In genomic region chr13:71121484-71121883, GRCm38 (mm10) we compare ENCODE assay signal across 10 mouse cellular contexts.
DNase-seq lines count a peak whose midpoint lies in the region; ATAC-seq lines count a peak whose summit lies in the region.
"Had no signal": no experiment of that assay in that cellular context is flagged by ENCODE, and none has a peak within 500 bp of the region (broad histone marks: within the 10 kb centered on the region; RNA-seq: fewer than 3 reads in every experiment).

No protein-coding gene starts in this region.

- DNase-seq in heart, postnatal 14 days, result peak; percentile 10 to 34
- DNase-seq in lung, postnatal 10 days, result peak; percentile 47
- DNase-seq in lung, postnatal 25 days (ENCODE audit: low spot score), result no peak
- DNase-seq in embryo, embryonic 10 days (ENCODE audit: low spot score), result peak; percentile 74
- DNase-seq in mesoderm, embryonic 11.5 days (ENCODE audit: low read depth, low spot score), result peak; percentile 50
- no peak for DNase-seq in right cerebral cortex, adult 2 months (ENCODE audit: low spot score in 2 of 2)
- DNase-seq in spleen, postnatal 4 days (ENCODE audit: low spot score in 2 of 2), result no peak

- H3K27ac ChIP-seq in heart, embryonic 12.5 days (ENCODE audit: poor library complexity, severe bottlenecking), result no peak overlapping the region
- H3K27ac ChIP-seq: liver, embryonic 15.5 days had no signal

- intact Hi-C loops in heart, postnatal 14 days (cut with DNase I), result no loop called here

- ATAC-seq in heart, embryonic 12.5 days (ENCODE audit: insufficient number of reproducible peaks, low FRiP score), result no peak
- ATAC-seq: midbrain, embryonic 16.5 days had no signal

- H3K27me3 ChIP-seq in heart, embryonic 12.5 days (replicated peaks), result peaks cover 7% of the 10 kb centered on the region; the same call in 1 of the 2 replicates
- H3K27me3 ChIP-seq: liver, embryonic 15.5 days had no signal

- no peaks in the 10 kb centered on the region for H3K9me3 ChIP-seq in heart, embryonic 12.5 days (replicated peaks)
- H3K9me3 ChIP-seq: liver, embryonic 15.5 days had no signal

- H3K4me2 ChIP-seq in heart, embryonic 12.5 days, result no peak overlapping the region
- H3K4me2 ChIP-seq: liver, embryonic 15.5 days had no signal

- no peaks in the 10 kb centered on the region for H3K4me1 ChIP-seq in heart, embryonic 12.5 days (replicated peaks)
- H3K4me1 ChIP-seq: liver, embryonic 15.5 days had no signal

- H3K4me3 ChIP-seq in heart, embryonic 12.5 days, result no peak overlapping the region
- H3K4me3 ChIP-seq: liver, embryonic 15.5 days had no signal

- no peaks in the 10 kb centered on the region for H3K36me3 ChIP-seq in heart, embryonic 12.5 days
- H3K36me3 ChIP-seq: liver, embryonic 15.5 days had no signal

- WGBS in heart, embryonic 12.5 days, result 9% methylated on average over 1 of the region's 1 CpGs

- H3K9ac ChIP-seq in heart, embryonic 12.5 days, result no peak overlapping the region
- H3K9ac ChIP-seq: liver, embryonic 15.5 days had no signal

Comparison
In these comparisons a context has a peak if more than half of its experiments do, and no peak if none do; other contexts are left out.
1. DNase-seq: peak in heart, postnatal 14 days (2 of 2), lung, postnatal 10 days (single experiment), embryo, embryonic 10 days (single experiment) and mesoderm, embryonic 11.5 days (single experiment); none in lung, postnatal 25 days (single experiment), right cerebral cortex, adult 2 months (0 of 2) and spleen, postnatal 4 days (0 of 2).